14 mouse cellular contexts compared by ENCODE assay signal in genomic region chr7:65860981-65861380, GRCm38 (mm10). TPM values are rescaled to one million over a fixed set of nuclear protein-coding genes. Genes with fewer than 3 reads are reported as not detected.
DNase-seq lines count a peak whose midpoint lies in the region; ATAC-seq and TF ChIP-seq lines count a peak whose summit lies in the region.
"Had no signal": no experiment of that assay in that cellular context is flagged by ENCODE, and none has a peak within 500 bp of the region (broad histone marks: within the 10 kb centered on the region; RNA-seq: fewer than 3 reads in every experiment).

No protein-coding gene starts in this region.

- WGBS in forebrain, embryonic 12.5 days, result 62% methylated on average over 7 of the region's 7 CpGs
- WGBS in forebrain, embryonic 11.5 days, result 61% methylated on average over 7 of the region's 7 CpGs
- WGBS in hindbrain, embryonic 14.5 days, result 64% methylated on average over 7 of the region's 7 CpGs
- WGBS in hindbrain, embryonic 12.5 days, result 61% methylated on average over 7 of the region's 7 CpGs
- WGBS in midbrain, embryonic 12.5 days, result 62% methylated on average over 7 of the region's 7 CpGs
- WGBS in midbrain, postnatal 0 days, result 64% methylated on average over 7 of the region's 7 CpGs
- WGBS in limb, embryonic 12.5 days, result 55% methylated on average over 7 of the region's 7 CpGs

- no peaks in the 10 kb centered on the region for H3K36me3 ChIP-seq in forebrain, embryonic 12.5 days (replicated peaks)
- H3K36me3 ChIP-seq in forebrain, embryonic 11.5 days (ENCODE audit: control insufficient read depth, insufficient read depth, low read length), result no peaks in the 10 kb centered on the region
- no peaks in the 10 kb centered on the region for H3K36me3 ChIP-seq in hindbrain, embryonic 14.5 days (replicated peaks; ENCODE audit: control insufficient read depth, insufficient read depth)
- H3K36me3 ChIP-seq in hindbrain, embryonic 12.5 days, result no peaks in the 10 kb centered on the region
- H3K36me3 ChIP-seq in midbrain, embryonic 12.5 days, result no peaks in the 10 kb centered on the region
- H3K36me3 ChIP-seq in midbrain, postnatal 0 days (ENCODE audit: insufficient read depth, low read length), result no peaks in the 10 kb centered on the region
- no peaks in the 10 kb centered on the region for H3K36me3 ChIP-seq in limb, embryonic 12.5 days
- H3K36me3 ChIP-seq: heart, embryonic 15.5 days; liver, embryonic 12.5 days; neural tube, embryonic 12.5 days had no signal

- no peaks in the 10 kb centered on the region for H3K9me3 ChIP-seq in forebrain, embryonic 12.5 days
- no peaks in the 10 kb centered on the region for H3K9me3 ChIP-seq in forebrain, embryonic 11.5 days (ENCODE audit: control insufficient read depth, low read length)
- H3K9me3 ChIP-seq in hindbrain, embryonic 14.5 days (ENCODE audit: control insufficient read depth, low read length), result no peaks in the 10 kb centered on the region
- H3K9me3 ChIP-seq in hindbrain, embryonic 12.5 days (replicated peaks), result no peaks in the 10 kb centered on the region
- H3K9me3 ChIP-seq in midbrain, embryonic 12.5 days, result no peaks in the 10 kb centered on the region
- H3K9me3 ChIP-seq in midbrain, postnatal 0 days (ENCODE audit: low read length), result no peaks in the 10 kb centered on the region
- H3K9me3 ChIP-seq in limb, embryonic 12.5 days, result no peaks in the 10 kb centered on the region
- H3K9me3 ChIP-seq: heart, embryonic 15.5 days; liver, embryonic 12.5 days; neural tube, embryonic 12.5 days had no signal

- no peak for TF ChIP-seq CTCF in midbrain, postnatal 0 days (IDR thresholded peaks at IDR 0.05)

- peaks cover 22% of the 10 kb centered on the region for H3K4me1 ChIP-seq in forebrain, embryonic 12.5 days
- H3K4me1 ChIP-seq in forebrain, embryonic 11.5 days (replicated peaks; ENCODE audit: control insufficient read depth, insufficient read depth, low read length), result peaks cover 1% of the 10 kb centered on the region; the same call in 1 of the 2 replicates
- H3K4me1 ChIP-seq in hindbrain, embryonic 14.5 days (replicated peaks; ENCODE audit: control insufficient read depth, insufficient read depth, low read length), result peaks cover 11% of the 10 kb centered on the region; the same call in 1 of the 2 replicates
- peaks cover 15% of the 10 kb centered on the region for H3K4me1 ChIP-seq in hindbrain, embryonic 12.5 days
- peaks cover 19% of the 10 kb centered on the region for H3K4me1 ChIP-seq in midbrain, embryonic 12.5 days
- H3K4me1 ChIP-seq in midbrain, postnatal 0 days (ENCODE audit: insufficient read depth, low read length), result no peaks in the 10 kb centered on the region
- H3K4me1 ChIP-seq in limb, embryonic 12.5 days (replicated peaks), result peaks cover 32% of the 10 kb centered on the region

- peak overlapping the region; percentile 98; the same call in 1 of the 2 replicates for H3K4me2 ChIP-seq in forebrain, embryonic 12.5 days
- H3K4me2 ChIP-seq in forebrain, embryonic 11.5 days (ENCODE audit: low read depth, low read length, severe bottlenecking), result no peak overlapping the region
- H3K4me2 ChIP-seq in hindbrain, embryonic 14.5 days (replicated peaks), result no peak overlapping the region
- H3K4me2 ChIP-seq in hindbrain, embryonic 12.5 days (replicated peaks), result no peak overlapping the region
- peak overlapping the region; percentile 98; the same call in 1 of the 2 replicates for H3K4me2 ChIP-seq in midbrain, embryonic 12.5 days (replicated peaks)
- H3K4me2 ChIP-seq in midbrain, postnatal 0 days (ENCODE audit: low read depth, low read length, poor library complexity, severe bottlenecking), result no peak overlapping the region
- H3K4me2 ChIP-seq in limb, embryonic 12.5 days, result no peak overlapping the region

- DNase-seq in forebrain, embryonic 11.5 days (ENCODE audit: low spot score), result no peak
- no peak for DNase-seq in hindbrain, embryonic 14.5 days (ENCODE audit: low spot score)
- no peak for DNase-seq in midbrain, postnatal 0 days (ENCODE audit: low spot score)
- DNase-seq in adrenal gland, adult (ENCODE audit: inconsistent age in 2 of 2, low spot score in 1 of 2), result no peak
- DNase-seq: thymus, adult 18-20 months had no signal

- no peak overlapping the region for H3K9ac ChIP-seq in forebrain, embryonic 12.5 days
- no peak overlapping the region for H3K9ac ChIP-seq in forebrain, embryonic 11.5 days (ENCODE audit: low read length)
- no peak overlapping the region for H3K9ac ChIP-seq in hindbrain, embryonic 14.5 days
- H3K9ac ChIP-seq in hindbrain, embryonic 12.5 days, result no peak overlapping the region; the same call in 1 of the 2 replicates
- no peak overlapping the region for H3K9ac ChIP-seq in midbrain, embryonic 12.5 days (replicated peaks)
- no peak overlapping the region for H3K9ac ChIP-seq in midbrain, postnatal 0 days (replicated peaks; ENCODE audit: low read length, poor library complexity, severe bottlenecking)
- no peak overlapping the region for H3K9ac ChIP-seq in limb, embryonic 12.5 days (replicated peaks)
- H3K9ac ChIP-seq: liver, embryonic 12.5 days had no signal

- no peak overlapping the region for H3K27ac ChIP-seq in forebrain, embryonic 12.5 days
- no peak overlapping the region for H3K27ac ChIP-seq in forebrain, embryonic 11.5 days (ENCODE audit: low read depth, low read length)
- H3K27ac ChIP-seq in hindbrain, embryonic 14.5 days, result no peak overlapping the region
- no peak overlapping the region for H3K27ac ChIP-seq in hindbrain, embryonic 12.5 days
- no peak overlapping the region for H3K27ac ChIP-seq in midbrain, embryonic 12.5 days (replicated peaks)
- H3K27ac ChIP-seq in midbrain, postnatal 0 days (ENCODE audit: low read depth, low read length), result no peak overlapping the region
- no peak overlapping the region for H3K27ac ChIP-seq in limb, embryonic 12.5 days
- H3K27ac ChIP-seq: heart, embryonic 15.5 days; kidney, postnatal 0 days; liver, embryonic 12.5 days; neural tube, embryonic 12.5 days had no signal

- H3K4me3 ChIP-seq in forebrain, embryonic 12.5 days (replicated peaks), result no peak overlapping the region
- H3K4me3 ChIP-seq in forebrain, embryonic 11.5 days (ENCODE audit: low read depth, low read length), result no peak overlapping the region
- peak overlapping the region; percentile 60; the same call in 1 of the 2 replicates for H3K4me3 ChIP-seq in hindbrain, embryonic 14.5 days (replicated peaks; ENCODE audit: low read length)
- H3K4me3 ChIP-seq in hindbrain, embryonic 12.5 days, result no peak overlapping the region
- no peak overlapping the region for H3K4me3 ChIP-seq in midbrain, embryonic 12.5 days
- H3K4me3 ChIP-seq in midbrain, postnatal 0 days (ENCODE audit: low read depth, low read length), result no peak overlapping the region
- H3K4me3 ChIP-seq in limb, embryonic 12.5 days (replicated peaks), result peak overlapping the region; percentile 68; the same call in 1 of the 2 replicates

- no peak for ATAC-seq in forebrain, embryonic 12.5 days (ENCODE audit: low FRiP score)
- ATAC-seq in forebrain, embryonic 11.5 days (replicated peaks; ENCODE audit: low FRiP score), result no peak
- ATAC-seq in hindbrain, embryonic 14.5 days (ENCODE audit: low FRiP score), result no peak
- ATAC-seq in hindbrain, embryonic 12.5 days (ENCODE audit: low FRiP score), result no peak
- ATAC-seq in midbrain, embryonic 12.5 days (ENCODE audit: low FRiP score, low read depth), result no peak
- no peak for ATAC-seq in midbrain, postnatal 0 days (ENCODE audit: low FRiP score)
- no peak for ATAC-seq in limb, embryonic 12.5 days (ENCODE audit: insufficient number of reproducible peaks, insufficient read depth, low FRiP score, low TSS enrichment, low read depth)
- ATAC-seq: liver, embryonic 12.5 days had no signal

- H3K27me3 ChIP-seq in forebrain, embryonic 12.5 days, result peaks cover 50% of the 10 kb centered on the region
- peaks cover 24% of the 10 kb centered on the region for H3K27me3 ChIP-seq in forebrain, embryonic 11.5 days (ENCODE audit: control insufficient read depth, insufficient read depth, low read length)
- peaks cover 44% of the 10 kb centered on the region for H3K27me3 ChIP-seq in hindbrain, embryonic 14.5 days (ENCODE audit: control insufficient read depth, insufficient read depth, low read length)
- peaks cover 64% of the 10 kb centered on the region for H3K27me3 ChIP-seq in hindbrain, embryonic 12.5 days
- peaks cover 65% of the 10 kb centered on the region for H3K27me3 ChIP-seq in midbrain, embryonic 12.5 days
- peaks cover 21% of the 10 kb centered on the region for H3K27me3 ChIP-seq in midbrain, postnatal 0 days (ENCODE audit: insufficient read depth, low read length)
- peaks cover 70% of the 10 kb centered on the region for H3K27me3 ChIP-seq in limb, embryonic 12.5 days

RNA-seq across cellular contexts. Expression of gene Pcsk6, which starts 0.6 kb away (rescaled TPM):
- 1.6 and 2.5 TPM in 2 replicates for polyA plus RNA-seq in forebrain, embryonic 12.5 days (2016; fragmentation: Nextera tagmentation; extraction: Ambion mirVana)
- polyA plus RNA-seq in forebrain, embryonic 11.5 days (2014; fragmentation: Nextera tagmentation; extraction: Ambion mirVana), result 2.7 and 3.1 TPM in 2 replicates
- polyA plus RNA-seq in hindbrain, embryonic 14.5 days (2014; fragmentation: Nextera tagmentation; extraction: Ambion mirVana), result 1.2 and 1.9 TPM in 2 replicates
- polyA plus RNA-seq in hindbrain, embryonic 12.5 days (2016; fragmentation: Nextera tagmentation; extraction: Ambion mirVana), result 1.4 TPM in 2 replicates
- 0.69 and 0.98 TPM in 2 replicates for polyA plus RNA-seq in midbrain, embryonic 12.5 days (2016; fragmentation: Nextera tagmentation; extraction: Ambion mirVana)
- total RNA-seq in midbrain, postnatal 0 days (2014; rRNA removed), result 8.3 and 14.9 TPM in 2 replicates
- 1.5 and 1.8 TPM in 2 replicates for polyA plus RNA-seq in midbrain, postnatal 0 days (2015; fragmentation: Nextera tagmentation; extraction: Ambion mirVana)
- polyA plus RNA-seq in limb, embryonic 12.5 days (2016; fragmentation: Nextera tagmentation; extraction: Ambion mirVana), result 6.1 and 7.3 TPM in 2 replicates
- total RNA-seq: CH12.LX had no signal

Comparison
In these comparisons a context has a peak if more than half of its experiments do, and no peak if none do; other contexts are left out.
1. H3K4me2 ChIP-seq: peak in forebrain, embryonic 12.5 days (single experiment) and midbrain, embryonic 12.5 days (single experiment); none in forebrain, embryonic 11.5 days (single experiment), hindbrain, embryonic 14.5 days (single experiment), hindbrain, embryonic 12.5 days (single experiment), midbrain, postnatal 0 days (single experiment) and limb, embryonic 12.5 days (single experiment).
2. H3K4me3 ChIP-seq: peak in hindbrain, embryonic 14.5 days (single experiment) and limb, embryonic 12.5 days (single experiment); none in forebrain, embryonic 12.5 days (single experiment), forebrain, embryonic 11.5 days (single experiment), hindbrain, embryonic 12.5 days (single experiment), midbrain, embryonic 12.5 days (single experiment) and midbrain, postnatal 0 days (single experiment).